Mouse (Mus musculus): ENCODE results near the gene Slc22a12. TPM values are rescaled to one million over a fixed set of nuclear protein-coding genes. Genes with fewer than 3 reads are reported as not detected.

Slc22a12 gene
- polyA plus RNA-seq, 1 experiment = 0.62 TPM

GRCm38 (mm10) chr19:6526010-6526409 lies 16.8 kb downstream of the Slc22a12 start:
- DNase-seq = no peak
- Histone ChIP-seq H3K4me1 (ENCODE audit: control insufficient read depth, insufficient read depth, low read length) (0 out of 2 replicates have a peak, but pooled peaks cover 2% of the 10 kb centered on the region), H3K4me3 (replicated peaks; ENCODE audit: extremely low read depth, low read depth, low read length) (no peak overlapping the region)
- WGBS = 82% methylated on average over 9 of the region's 9 CpGs
- TF ChIP-seq CTCF (IDR thresholded peaks at IDR 0.05; ENCODE audit: insufficient read depth, low read length) = no peak
- TF ChIP-seq POLR2A (IDR thresholded peaks at IDR 0.05; ENCODE audit: borderline replicate concordance, extremely low read depth, low read depth, low read length) = no peak

- no peaks in the 10 kb centered on the region for H3K4me1 ChIP-seq (ENCODE audit: control insufficient read depth, insufficient read depth, low read length)
- TF ChIP-seq CTCF (IDR thresholded peaks at IDR 0.05; ENCODE audit: insufficient read depth, low read length) = no peak
- no peak for TF ChIP-seq POLR2A (IDR thresholded peaks at IDR 0.05; ENCODE audit: borderline replicate concordance, extremely low read depth, low read depth, low read length)
- no peak for DNase-seq
- H3K4me3 ChIP-seq (replicated peaks; ENCODE audit: extremely low read depth, low read depth, low read length) = no peak overlapping the region
- 64% methylated on average over 4 of the region's 4 CpGs for WGBS
Observed at GRCm38 (mm10) chr19:6525023-6525422, 17.8 kb downstream of the Slc22a12 start.

DNA sequence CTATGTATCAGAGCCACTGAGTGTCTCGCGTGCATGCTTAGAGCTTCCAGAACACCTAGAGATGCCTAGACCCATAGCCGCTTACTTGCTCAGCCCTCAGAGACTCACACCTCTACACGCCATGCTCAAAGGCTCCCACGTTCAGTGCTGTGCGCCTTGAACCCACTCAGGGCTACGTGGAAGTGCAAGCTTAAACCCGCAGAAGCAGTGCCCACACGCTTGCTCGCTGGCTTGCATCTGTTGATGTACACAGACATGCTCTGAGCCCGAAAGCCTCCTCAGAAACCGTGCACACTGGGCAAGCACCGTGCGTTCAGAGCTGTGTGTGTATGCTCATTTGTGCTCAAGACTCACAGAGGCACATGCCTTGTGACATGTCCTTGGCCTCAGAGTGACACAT lies 20.5 kb downstream of the Slc22a12 start:
- no peak overlapping the region for H3K4me3 ChIP-seq (replicated peaks; ENCODE audit: extremely low read depth, low read depth, low read length)
- 90% methylated on average over 14 of the region's 14 CpGs for WGBS

GRCm38 (mm10) chr19:6521630-6522029 lies 21.2 kb downstream of the Slc22a12 start:
- TF ChIP-seq CTCF (IDR thresholded peaks at IDR 0.05; ENCODE audit: insufficient read depth, low read length) = no peak
- TF ChIP-seq POLR2A (IDR thresholded peaks at IDR 0.05; ENCODE audit: borderline replicate concordance, extremely low read depth, low read depth, low read length) = no peak
- WGBS = 72% methylated on average over 3 of the region's 3 CpGs
- no peak for DNase-seq
- no peaks in the 10 kb centered on the region for H3K4me1 ChIP-seq (ENCODE audit: control insufficient read depth, insufficient read depth, low read length)
- no peak overlapping the region for H3K4me3 ChIP-seq (replicated peaks; ENCODE audit: extremely low read depth, low read depth, low read length)

More for the DNA sequence above, 20.5 kb downstream of the Slc22a12 start:
- DNase-seq = no peak
- H3K4me1 ChIP-seq (ENCODE audit: control insufficient read depth, insufficient read depth, low read length) = no peaks in the 10 kb centered on the region
- TF ChIP-seq CTCF (IDR thresholded peaks at IDR 0.05; ENCODE audit: insufficient read depth, low read length) = no peak
- TF ChIP-seq POLR2A (IDR thresholded peaks at IDR 0.05; ENCODE audit: borderline replicate concordance, extremely low read depth, low read depth, low read length) = no peak

DNA sequence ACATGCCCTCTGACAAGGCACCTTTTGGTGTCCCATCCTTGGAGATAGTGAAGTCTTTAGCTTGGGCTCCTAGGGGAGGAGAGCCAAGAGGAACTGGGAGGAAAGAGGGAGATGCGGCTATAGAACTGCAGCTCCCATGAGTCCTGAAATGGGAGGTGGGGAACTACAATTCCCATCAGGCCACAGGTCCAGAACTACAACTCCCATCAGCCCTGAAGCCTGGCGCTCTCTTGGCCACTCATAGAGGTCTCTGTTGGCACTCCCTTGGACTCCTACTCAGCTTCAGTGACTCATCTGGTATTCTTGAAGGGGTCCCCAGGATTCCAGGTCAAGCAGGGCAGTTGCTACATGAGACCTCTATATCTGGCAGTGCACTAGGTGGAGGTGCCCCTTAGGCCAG lies 23.3 kb downstream of the Slc22a12 start:
- no peaks in the 10 kb centered on the region for H3K4me1 ChIP-seq (ENCODE audit: control insufficient read depth, insufficient read depth, low read length)
- TF ChIP-seq CTCF (IDR thresholded peaks at IDR 0.05; ENCODE audit: insufficient read depth, low read length) (no peak), POLR2A (IDR thresholded peaks at IDR 0.05; ENCODE audit: borderline replicate concordance, extremely low read depth, low read depth, low read length) (no peak)
- DNase-seq = no peak
- H3K4me3 ChIP-seq (replicated peaks; ENCODE audit: extremely low read depth, low read depth, low read length) = no peak overlapping the region
- WGBS = 66% methylated on average over 2 of the region's 2 CpGs

DNA sequence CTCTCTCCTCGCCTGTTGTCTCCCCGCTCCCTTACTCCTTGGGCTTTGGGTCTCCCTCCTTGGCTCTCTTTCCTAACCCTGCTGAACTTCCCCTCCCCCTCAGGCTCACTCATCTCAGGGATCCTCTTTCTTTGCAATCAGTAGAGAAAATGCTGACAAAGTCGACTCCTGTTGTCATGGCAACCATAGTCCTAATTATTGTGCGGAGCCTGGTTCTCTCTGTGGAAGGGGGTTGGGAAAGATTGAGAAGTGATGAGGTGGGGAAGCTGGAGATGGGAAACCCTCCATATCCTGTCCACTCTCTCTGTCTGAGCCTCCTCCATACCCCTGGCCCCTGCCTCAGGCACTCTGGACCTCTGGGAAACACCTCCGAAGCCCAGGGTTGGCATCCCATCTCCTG lies 24.2 kb downstream of the Slc22a12 start:
- TF ChIP-seq POLR2A (IDR thresholded peaks at IDR 0.05; ENCODE audit: borderline replicate concordance, extremely low read depth, low read depth, low read length) = no peak
- TF ChIP-seq CTCF (IDR thresholded peaks at IDR 0.05; ENCODE audit: insufficient read depth, low read length) = no peak
- 58% methylated on average over 5 of the region's 5 CpGs for WGBS
- no peaks in the 10 kb centered on the region for H3K4me1 ChIP-seq (ENCODE audit: control insufficient read depth, insufficient read depth, low read length)
- no peak overlapping the region for H3K4me3 ChIP-seq (replicated peaks; ENCODE audit: extremely low read depth, low read depth, low read length)
- no peak for DNase-seq

GRCm38 (mm10) chr19:6516153-6516552 lies 26.7 kb downstream of the Slc22a12 start:
- no peak for TF ChIP-seq POLR2A (IDR thresholded peaks at IDR 0.05; ENCODE audit: borderline replicate concordance, extremely low read depth, low read depth, low read length)
- TF ChIP-seq CTCF (IDR thresholded peaks at IDR 0.05; ENCODE audit: insufficient read depth, low read length) = no peak
- H3K4me3 ChIP-seq (replicated peaks; ENCODE audit: extremely low read depth, low read depth, low read length) = no peak overlapping the region
- WGBS = 61% methylated on average over 8 of the region's 8 CpGs
- no peak for DNase-seq
- no peaks in the 10 kb centered on the region for H3K4me1 ChIP-seq (ENCODE audit: control insufficient read depth, insufficient read depth, low read length)

DNA sequence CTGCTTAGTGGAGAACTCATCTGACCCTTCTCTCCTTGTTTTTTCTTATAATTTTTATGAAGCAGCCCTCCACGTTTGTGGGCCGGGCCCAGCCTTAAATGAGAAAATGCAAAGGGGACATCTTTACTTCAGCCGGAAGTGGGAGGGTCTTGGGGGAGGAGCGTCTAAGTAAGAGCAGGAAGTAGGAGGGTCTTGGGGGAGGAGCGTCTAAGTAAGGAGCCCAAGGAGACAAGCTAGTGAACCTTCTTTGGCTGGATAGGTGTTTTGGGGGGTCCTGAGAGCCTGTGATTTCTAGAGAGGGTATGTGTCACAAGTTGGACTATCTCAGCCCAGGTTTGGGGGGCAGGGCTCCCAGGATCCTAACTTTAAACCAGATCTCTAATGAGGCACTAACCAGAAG lies 27.4 kb downstream of the Slc22a12 start:
- Histone ChIP-seq H3K4me3 (replicated peaks; ENCODE audit: extremely low read depth, low read depth, low read length) (no peak overlapping the region), H3K4me1 (ENCODE audit: control insufficient read depth, insufficient read depth, low read length) (no peaks in the 10 kb centered on the region)
- no peak for DNase-seq
- TF ChIP-seq POLR2A (IDR thresholded peaks at IDR 0.05; ENCODE audit: borderline replicate concordance, extremely low read depth, low read depth, low read length) (no peak), CTCF (IDR thresholded peaks at IDR 0.05; ENCODE audit: insufficient read depth, low read length) (no peak)
- 51% methylated on average over 5 of the region's 5 CpGs for WGBS

DNA sequence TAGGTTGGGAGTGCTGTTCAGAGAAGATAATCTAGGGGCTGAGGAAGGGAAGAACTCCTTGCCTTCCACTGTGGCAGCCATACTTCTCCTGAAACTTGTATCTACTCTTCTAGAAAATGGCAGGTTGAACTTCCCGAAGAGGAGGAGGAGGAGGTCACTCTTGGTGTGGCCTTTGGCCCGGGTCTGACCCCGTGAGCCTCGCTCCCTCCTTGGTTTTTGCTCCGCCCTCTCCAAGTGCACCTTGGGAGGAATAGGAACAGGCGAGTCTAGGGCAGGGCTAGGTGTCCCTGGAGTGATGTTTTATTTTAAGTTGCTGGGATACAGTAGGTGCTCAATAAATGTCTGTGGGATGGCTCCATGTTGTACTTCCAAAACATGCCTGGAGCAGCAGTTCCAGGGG lies 27.9 kb downstream of the Slc22a12 start:
- no peak for DNase-seq
- TF ChIP-seq POLR2A (IDR thresholded peaks at IDR 0.05; ENCODE audit: borderline replicate concordance, extremely low read depth, low read depth, low read length) (no peak), CTCF (IDR thresholded peaks at IDR 0.05; ENCODE audit: insufficient read depth, low read length) (no peak)
- no peak overlapping the region for H3K4me3 ChIP-seq (replicated peaks; ENCODE audit: extremely low read depth, low read depth, low read length)
- WGBS = 58% methylated on average over 6 of the region's 6 CpGs
- H3K4me1 ChIP-seq (ENCODE audit: control insufficient read depth, insufficient read depth, low read length) = no peaks in the 10 kb centered on the region

- Histone ChIP-seq H3K4me3 (replicated peaks; ENCODE audit: extremely low read depth, low read depth, low read length) (no peak overlapping the region), H3K4me1 (ENCODE audit: control insufficient read depth, insufficient read depth, low read length) (no peaks in the 10 kb centered on the region)
- no peak for DNase-seq
- WGBS = 15% methylated on average over 15 of the region's 15 CpGs
- no peak for TF ChIP-seq POLR2A (IDR thresholded peaks at IDR 0.05; ENCODE audit: borderline replicate concordance, extremely low read depth, low read depth, low read length)
- no peak for TF ChIP-seq CTCF (IDR thresholded peaks at IDR 0.05; ENCODE audit: insufficient read depth, low read length)
Observed at GRCm38 (mm10) chr19:6513389-6514139, 29.3 kb downstream of the Slc22a12 start.

Measured in lung, adult 2 months (tissue).